Mouse (Mus musculus): ENCODE data around the gene F13a1. TPM values are rescaled to one million over a fixed set of nuclear protein-coding genes. Genes with fewer than 3 reads are reported as not detected.

F13a1 gene
- polyA plus RNA-seq (2012; rRNA removed), result 19.5 and 22.9 TPM in 2 replicates

- WGBS, result 9% methylated on average over 3 of the region's 3 CpGs
- H3K27me3 ChIP-seq (ENCODE audit: control insufficient read depth, insufficient read depth, low read length), result no peaks in the 10 kb centered on the region
- peaks cover 27% of the 10 kb centered on the region for H3K4me1 ChIP-seq (replicated peaks; ENCODE audit: control insufficient read depth, insufficient read depth, low read length)
- no peak for TF ChIP-seq POLR2A (IDR thresholded peaks at IDR 0.05; ENCODE audit: control insufficient read depth, extremely low read depth, insufficient read depth, low read length, poor library complexity)
- TF ChIP-seq CTCF (IDR thresholded peaks at IDR 0.05; ENCODE audit: borderline replicate concordance, control insufficient read depth, extremely low read depth, insufficient read depth, low read length, poor library complexity), result no peak
- no peaks in the 10 kb centered on the region for H3K36me3 ChIP-seq (ENCODE audit: control insufficient read depth, insufficient read depth, low read length)
- H3K27ac ChIP-seq (ENCODE audit: control insufficient read depth, insufficient read depth, low read length), result peak within 1 kb of the TSS; percentile 91
- peak within 1 kb of the TSS; percentile 36 for H3K4me3 ChIP-seq (ENCODE audit: control insufficient read depth, insufficient read depth, low read length)
- DNase-seq, result peak; percentile 48
These were observed at the start of gene F13a1 for GRCm38 (mm10) chr13:37050126-37050525. Gene F13a1 (minus strand): TSS chr13:37050244.

GRCm38 (mm10) chr13:37091620-37092019 lies 41.6 kb upstream of the F13a1 start:
- no peak for DNase-seq
- TF ChIP-seq POLR2A (IDR thresholded peaks at IDR 0.05; ENCODE audit: control insufficient read depth, extremely low read depth, insufficient read depth, low read length, poor library complexity), result no peak
- no peak for TF ChIP-seq CTCF (IDR thresholded peaks at IDR 0.05; ENCODE audit: borderline replicate concordance, control insufficient read depth, extremely low read depth, insufficient read depth, low read length, poor library complexity)
- Histone ChIP-seq H3K27ac (ENCODE audit: control insufficient read depth, insufficient read depth, low read length) (no peak overlapping the region), H3K4me1 (replicated peaks; ENCODE audit: control insufficient read depth, insufficient read depth, low read length) (no peaks in the 10 kb centered on the region), H3K36me3 (ENCODE audit: control insufficient read depth, insufficient read depth, low read length) (no peaks in the 10 kb centered on the region), H3K27me3 (ENCODE audit: control insufficient read depth, insufficient read depth, low read length) (no peaks in the 10 kb centered on the region), H3K4me3 (ENCODE audit: control insufficient read depth, insufficient read depth, low read length) (no peak overlapping the region)
- 91% methylated on average over 1 of the region's 1 CpGs for WGBS

- Histone ChIP-seq H3K27me3 (ENCODE audit: control insufficient read depth, insufficient read depth, low read length) (no peaks in the 10 kb centered on the region), H3K4me3 (ENCODE audit: control insufficient read depth, insufficient read depth, low read length) (no peak overlapping the region), H3K36me3 (ENCODE audit: control insufficient read depth, insufficient read depth, low read length) (no peaks in the 10 kb centered on the region), H3K27ac (ENCODE audit: control insufficient read depth, insufficient read depth, low read length) (no peak overlapping the region), H3K4me1 (replicated peaks; ENCODE audit: control insufficient read depth, insufficient read depth, low read length) (no peaks in the 10 kb centered on the region)
- WGBS, result 91% methylated on average over 6 of the region's 6 CpGs
- TF ChIP-seq POLR2A (IDR thresholded peaks at IDR 0.05; ENCODE audit: control insufficient read depth, extremely low read depth, insufficient read depth, low read length, poor library complexity), result no peak
- TF ChIP-seq CTCF (IDR thresholded peaks at IDR 0.05; ENCODE audit: borderline replicate concordance, control insufficient read depth, extremely low read depth, insufficient read depth, low read length, poor library complexity), result no peak
- DNase-seq, result no peak
These were observed 39.1 kb upstream of the F13a1 start for GRCm38 (mm10) chr13:37089104-37089503.

- H3K27ac ChIP-seq (ENCODE audit: control insufficient read depth, insufficient read depth, low read length), result no peak overlapping the region
- H3K4me3 ChIP-seq (ENCODE audit: control insufficient read depth, insufficient read depth, low read length), result no peak overlapping the region
- no peak for DNase-seq
- no peaks in the 10 kb centered on the region for H3K27me3 ChIP-seq (ENCODE audit: control insufficient read depth, insufficient read depth, low read length)
- 92% methylated on average over 13 of the region's 13 CpGs for WGBS
- TF ChIP-seq POLR2A (IDR thresholded peaks at IDR 0.05; ENCODE audit: control insufficient read depth, extremely low read depth, insufficient read depth, low read length, poor library complexity), result no peak
- TF ChIP-seq CTCF (IDR thresholded peaks at IDR 0.05; ENCODE audit: borderline replicate concordance, control insufficient read depth, extremely low read depth, insufficient read depth, low read length, poor library complexity), result no peak
- no peaks in the 10 kb centered on the region for H3K36me3 ChIP-seq (ENCODE audit: control insufficient read depth, insufficient read depth, low read length)
- no peaks in the 10 kb centered on the region; the same call in none of the 2 replicates for H3K4me1 ChIP-seq (replicated peaks; ENCODE audit: control insufficient read depth, insufficient read depth, low read length)
These were observed 31.6 kb upstream of the F13a1 start for GRCm38 (mm10) chr13:37081506-37082241.

- Histone ChIP-seq H3K27ac (ENCODE audit: control insufficient read depth, insufficient read depth, low read length) (no peak overlapping the region), H3K4me3 (ENCODE audit: control insufficient read depth, insufficient read depth, low read length) (no peak overlapping the region), H3K27me3 (ENCODE audit: control insufficient read depth, insufficient read depth, low read length) (no peaks in the 10 kb centered on the region), H3K4me1 (replicated peaks; ENCODE audit: control insufficient read depth, insufficient read depth, low read length) (no peaks in the 10 kb centered on the region), H3K36me3 (ENCODE audit: control insufficient read depth, insufficient read depth, low read length) (no peaks in the 10 kb centered on the region)
- DNase-seq, result no peak
- TF ChIP-seq CTCF (IDR thresholded peaks at IDR 0.05; ENCODE audit: borderline replicate concordance, control insufficient read depth, extremely low read depth, insufficient read depth, low read length, poor library complexity) (no peak), POLR2A (IDR thresholded peaks at IDR 0.05; ENCODE audit: control insufficient read depth, extremely low read depth, insufficient read depth, low read length, poor library complexity) (no peak)
- 80% methylated on average over 3 of the region's 3 CpGs for WGBS
These were observed 21.3 kb upstream of the F13a1 start for GRCm38 (mm10) chr13:37071390-37071789.

- WGBS, result 83% methylated on average over 4 of the region's 4 CpGs
- H3K27me3 ChIP-seq (ENCODE audit: control insufficient read depth, insufficient read depth, low read length), result no peaks in the 10 kb centered on the region
- H3K27ac ChIP-seq (ENCODE audit: control insufficient read depth, insufficient read depth, low read length), result no peak overlapping the region
- TF ChIP-seq CTCF (IDR thresholded peaks at IDR 0.05; ENCODE audit: borderline replicate concordance, control insufficient read depth, extremely low read depth, insufficient read depth, low read length, poor library complexity), result no peak
- TF ChIP-seq POLR2A (IDR thresholded peaks at IDR 0.05; ENCODE audit: control insufficient read depth, extremely low read depth, insufficient read depth, low read length, poor library complexity), result no peak
- H3K4me3 ChIP-seq (ENCODE audit: control insufficient read depth, insufficient read depth, low read length), result no peak overlapping the region
- no peaks in the 10 kb centered on the region for H3K4me1 ChIP-seq (replicated peaks; ENCODE audit: control insufficient read depth, insufficient read depth, low read length)
- no peak for DNase-seq
- H3K36me3 ChIP-seq (ENCODE audit: control insufficient read depth, insufficient read depth, low read length), result no peaks in the 10 kb centered on the region
These were observed 20.8 kb upstream of the F13a1 start for GRCm38 (mm10) chr13:37070824-37071223.

Data from thymus, adult 2 months (tissue).